Mouse (Mus musculus) skeletal muscle tissue, adult 2 months (tissue): ENCODE data around the gene Gypa.

Source experiments
- DNase-seq: peaks from one replicate; pipeline ENCODE4 v3.0.0-alpha.2; 2012; ENCODE audit warnings: low read depth, low spot score

Gypa gene

DNA sequence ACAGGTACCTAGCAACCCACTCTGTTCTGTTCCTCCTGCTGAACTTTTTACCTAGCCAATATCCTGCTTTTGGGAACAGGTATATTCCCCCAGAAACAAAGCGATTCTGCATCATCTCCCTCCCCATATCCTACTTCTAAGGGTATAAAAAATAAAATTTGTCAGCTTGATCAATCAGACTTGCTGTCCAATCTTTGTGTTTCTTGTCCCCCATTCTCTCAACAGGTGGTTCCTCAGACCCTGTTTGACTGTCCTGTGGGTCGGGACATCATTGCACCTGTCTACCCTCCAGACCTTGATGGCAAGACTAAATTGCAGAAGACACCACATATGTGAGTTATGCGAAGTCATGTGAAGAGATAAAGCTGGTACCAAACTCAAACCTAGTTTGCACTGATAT lies 48.3 kb downstream of the Gypa start:
- no peak for DNase-seq

DNA sequence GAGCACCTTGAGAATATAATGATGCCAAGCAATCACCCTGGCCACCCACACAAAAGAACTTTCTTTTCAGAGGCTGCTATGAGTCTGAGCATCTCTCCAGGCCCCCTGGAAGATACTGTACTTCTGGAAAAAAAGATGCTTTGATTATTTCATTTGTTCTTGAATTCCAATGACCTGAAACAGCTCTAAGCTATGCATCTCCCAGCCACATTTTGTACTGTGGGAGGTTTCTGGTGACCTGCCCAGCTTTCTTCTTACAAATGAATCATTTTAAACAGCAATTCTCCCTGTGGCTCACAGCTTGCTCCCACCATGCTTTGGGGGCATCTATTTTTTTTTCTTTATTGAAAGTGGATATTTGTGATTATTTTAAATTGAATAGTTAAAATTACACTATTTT lies 56.9 kb downstream of the Gypa start:
- DNase-seq: no peak

DNA sequence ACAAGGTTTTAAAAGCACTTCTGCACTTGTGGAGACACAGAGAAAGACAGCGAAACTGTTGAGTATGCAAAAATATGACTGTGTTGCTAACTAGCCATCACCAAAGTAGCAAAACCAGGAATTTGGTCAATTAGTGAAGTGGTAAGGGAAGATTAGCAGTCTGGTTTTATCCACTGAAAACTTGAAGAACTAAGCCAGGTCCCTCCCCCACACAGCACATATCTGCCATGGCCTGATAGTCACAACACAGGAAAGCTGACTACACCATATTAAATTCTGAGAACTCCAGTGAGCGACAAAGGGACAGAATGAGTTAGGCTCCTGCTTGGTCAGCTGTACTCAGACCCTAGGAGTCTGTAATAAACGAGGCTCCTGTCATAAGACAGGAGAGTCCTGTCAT lies 57.7 kb downstream of the Gypa start:
- no peak for DNase-seq

DNA sequence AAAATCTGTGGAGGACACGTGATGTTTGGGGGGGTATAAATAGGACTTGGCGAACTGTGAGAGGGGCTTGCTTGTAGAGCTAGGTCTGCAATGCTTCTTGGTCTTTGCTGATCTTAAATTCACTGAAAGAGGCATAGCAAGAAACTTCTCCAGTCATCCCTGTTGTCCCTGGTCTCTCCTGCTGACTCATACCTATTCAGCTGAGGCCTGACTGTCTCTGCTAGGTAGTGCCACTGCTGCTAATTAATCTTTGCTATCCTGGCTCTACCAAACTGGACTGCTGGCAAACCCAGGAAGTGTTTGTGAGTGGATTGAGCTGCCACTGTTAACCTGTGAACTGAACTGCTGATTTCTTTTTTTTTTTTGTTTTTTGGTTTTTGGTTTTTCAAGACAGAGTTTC lies 61.4 kb downstream of the Gypa start:
- no peak for DNase-seq
